Mouse (Mus musculus): ENCODE measurements around the gene Dapk2. TPM values are rescaled to one million over a fixed set of nuclear protein-coding genes. Genes with fewer than 3 reads are reported as not detected.

Dapk2 gene
- polyA plus RNA-seq, 1 experiment from 2014 or later = 12.3 TPM

DNA sequence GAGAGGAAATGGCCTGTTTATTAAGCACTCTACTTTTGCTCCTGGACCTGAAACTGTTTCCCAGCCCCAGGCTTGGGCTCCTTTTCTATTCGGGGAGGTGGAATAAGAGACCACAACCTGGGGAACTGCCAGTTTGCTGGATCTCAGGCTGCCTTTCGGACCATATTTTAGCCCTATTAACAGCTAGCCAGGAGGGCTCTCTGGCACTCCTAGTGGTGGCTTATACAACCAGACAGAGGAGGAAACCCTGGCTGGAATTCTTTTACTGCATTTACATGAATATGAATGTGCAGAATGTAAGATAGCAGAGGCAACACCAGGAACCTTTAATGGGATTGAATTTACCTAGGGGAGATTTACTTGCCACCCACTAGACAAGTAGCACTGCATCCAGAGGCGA, 83.0 kb downstream of the Dapk2 start:
- H3K27ac ChIP-seq = no peak overlapping the region
- no peak overlapping the region for H3K4me2 ChIP-seq
- 46% methylated on average over 3 of the region's 3 CpGs for WGBS (ENCODE audit: insufficient replicate concordance)
- H3K9ac ChIP-seq = no peak overlapping the region
- no peaks in the 10 kb centered on the region for H3K36me3 ChIP-seq
- no peak for ATAC-seq
- H3K4me3 ChIP-seq = no peak overlapping the region
- H3K27me3 ChIP-seq (replicated peaks) = no peaks in the 10 kb centered on the region
- peaks cover 29% of the 10 kb centered on the region for H3K4me1 ChIP-seq
- no peaks in the 10 kb centered on the region for H3K9me3 ChIP-seq (replicated peaks)

DNA sequence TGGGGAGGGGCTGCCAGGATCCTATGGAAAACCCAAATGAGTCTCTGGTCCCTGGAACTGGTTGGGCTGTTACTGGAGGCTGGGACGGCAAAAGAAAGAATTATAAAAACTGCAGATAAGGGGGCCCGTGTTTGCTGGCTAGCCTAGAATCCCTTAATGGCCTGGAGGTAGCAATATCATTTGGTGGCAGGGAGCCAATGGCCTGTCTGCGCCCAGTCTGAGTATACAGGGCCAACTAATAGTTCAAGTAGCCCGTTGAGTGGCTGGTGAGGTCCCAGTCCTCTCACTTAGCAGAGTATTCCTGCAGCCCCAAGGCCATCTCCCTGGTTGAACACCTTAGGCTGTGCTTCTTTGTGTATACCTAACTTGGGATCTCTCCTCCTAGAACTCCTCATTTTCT, 83.7 kb downstream of the Dapk2 start:
- H3K9ac ChIP-seq = no peak overlapping the region
- no peak overlapping the region for H3K27ac ChIP-seq
- peaks cover 29% of the 10 kb centered on the region for H3K4me1 ChIP-seq
- no peaks in the 10 kb centered on the region for H3K9me3 ChIP-seq (replicated peaks)
- H3K36me3 ChIP-seq = no peaks in the 10 kb centered on the region
- WGBS (ENCODE audit: insufficient replicate concordance) = 67% methylated on average over 4 of the region's 4 CpGs
- no peaks in the 10 kb centered on the region for H3K27me3 ChIP-seq (replicated peaks)
- no peak overlapping the region for H3K4me2 ChIP-seq
- H3K4me3 ChIP-seq = no peak overlapping the region
- ATAC-seq = no peak

DNA sequence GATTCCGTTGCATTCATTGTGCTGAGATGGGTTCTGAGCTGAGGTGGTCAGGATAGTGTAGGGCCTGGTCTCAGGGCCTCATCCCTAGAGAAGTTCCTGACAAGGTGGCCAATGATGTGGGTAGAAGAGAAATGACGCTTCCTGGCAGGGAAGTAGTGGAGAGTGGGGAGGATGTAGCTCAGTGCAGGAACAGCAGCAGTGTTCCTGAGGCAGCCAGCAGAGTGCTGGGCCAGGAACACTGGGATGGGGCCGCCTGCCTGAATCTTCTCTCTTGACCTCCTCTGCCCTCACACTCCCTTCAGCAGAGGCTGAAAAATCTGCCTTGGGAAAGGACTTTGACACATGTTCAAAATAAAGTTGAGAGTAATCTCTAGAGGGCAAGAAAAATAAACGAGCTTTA, 85.2 kb downstream of the Dapk2 start:
- H3K9me3 ChIP-seq (replicated peaks) = no peaks in the 10 kb centered on the region
- no peaks in the 10 kb centered on the region for H3K27me3 ChIP-seq (replicated peaks)
- no peak overlapping the region for H3K27ac ChIP-seq
- H3K4me3 ChIP-seq = no peak overlapping the region
- no peak overlapping the region for H3K9ac ChIP-seq
- 65% methylated on average over 4 of the region's 4 CpGs for WGBS (ENCODE audit: insufficient replicate concordance)
- H3K4me1 ChIP-seq = peaks cover 29% of the 10 kb centered on the region
- no peaks in the 10 kb centered on the region for H3K36me3 ChIP-seq
- no peak overlapping the region for H3K4me2 ChIP-seq
- ATAC-seq = no peak

DNA sequence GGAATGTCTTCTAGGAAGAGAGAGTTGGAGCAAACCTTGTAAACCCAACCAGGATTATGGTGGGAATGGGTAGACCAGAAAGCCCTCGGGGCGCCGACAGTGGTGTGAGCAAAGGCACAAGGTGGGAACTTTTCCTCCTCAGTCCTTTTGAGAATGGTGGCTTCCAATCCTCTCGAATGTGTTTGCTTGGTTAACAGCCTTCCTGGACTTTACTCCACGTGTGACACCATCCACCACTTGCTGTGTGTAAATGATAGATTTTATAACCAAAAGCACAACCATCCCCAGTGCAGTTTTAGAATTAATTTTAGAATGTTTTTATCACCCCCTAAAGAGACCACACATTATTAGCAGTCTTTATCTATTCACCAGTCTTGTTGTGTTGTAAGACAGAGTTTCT, 86.1 kb downstream of the Dapk2 start:
- Histone ChIP-seq H3K4me3 (no peak overlapping the region), H3K36me3 (no peaks in the 10 kb centered on the region), H3K9ac (no peak overlapping the region), H3K27me3 (replicated peaks) (no peaks in the 10 kb centered on the region), H3K9me3 (replicated peaks) (no peaks in the 10 kb centered on the region), H3K4me2 (no peak overlapping the region), H3K27ac (no peak overlapping the region), H3K4me1 (peaks cover 24% of the 10 kb centered on the region)
- ATAC-seq = no peak
- 81% methylated on average over 5 of the region's 5 CpGs for WGBS (ENCODE audit: insufficient replicate concordance)

DNA sequence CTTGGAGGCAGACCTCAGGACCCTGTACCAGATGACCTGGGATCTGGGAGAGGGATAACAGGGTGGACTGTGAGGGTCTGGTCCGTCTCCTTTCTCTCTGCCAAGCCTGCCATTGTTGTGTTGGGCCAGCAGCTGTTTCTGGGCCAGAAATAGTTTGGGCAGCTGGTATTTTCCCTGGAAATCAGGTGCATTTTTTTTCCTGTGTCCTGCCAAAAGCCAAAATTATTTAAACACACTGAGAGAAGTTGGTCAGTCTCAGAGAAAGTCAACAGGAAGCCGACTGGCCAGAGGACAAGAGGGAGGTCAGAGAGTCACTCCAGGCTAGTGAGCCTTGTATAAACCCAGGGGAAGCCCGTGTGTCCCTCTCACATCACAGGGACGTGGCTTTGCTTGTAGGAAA, 87.7 kb downstream of the Dapk2 start:
- Histone ChIP-seq H3K4me1 (peaks cover 8% of the 10 kb centered on the region), H3K36me3 (no peaks in the 10 kb centered on the region), H3K4me3 (no peak overlapping the region), H3K27me3 (replicated peaks) (no peaks in the 10 kb centered on the region), H3K9me3 (replicated peaks) (no peaks in the 10 kb centered on the region), H3K27ac (no peak overlapping the region), H3K4me2 (no peak overlapping the region), H3K9ac (no peak overlapping the region)
- no peak for ATAC-seq
- 47% methylated on average over 4 of the region's 4 CpGs for WGBS (ENCODE audit: insufficient replicate concordance)

DNA sequence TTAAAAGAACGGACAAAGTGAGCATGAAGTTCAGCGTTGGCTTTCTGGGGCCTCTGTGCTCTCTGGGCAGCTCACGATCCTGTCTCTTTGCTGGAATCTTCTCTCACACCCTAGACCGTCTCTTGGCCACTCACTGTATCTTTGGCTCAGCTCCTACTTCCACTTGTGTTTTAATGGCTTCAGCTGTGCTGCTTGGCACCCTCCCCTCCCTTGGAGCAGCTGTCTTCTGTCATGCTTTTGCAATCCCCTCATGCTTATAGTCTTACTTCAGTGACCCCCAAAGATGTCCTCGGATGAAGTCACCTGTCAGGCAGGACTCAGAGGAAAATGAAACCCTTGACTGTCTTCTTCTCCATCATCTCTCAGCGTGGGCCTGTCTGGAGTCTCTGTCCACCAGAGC, 91.3 kb downstream of the Dapk2 start:
- ATAC-seq = no peak
- Histone ChIP-seq H3K27ac (no peak overlapping the region), H3K36me3 (no peaks in the 10 kb centered on the region), H3K4me3 (no peak overlapping the region), H3K9me3 (replicated peaks) (no peaks in the 10 kb centered on the region), H3K4me2 (no peak overlapping the region), H3K27me3 (replicated peaks) (0 out of 2 replicates have a peak, but pooled peaks cover 4% of the 10 kb centered on the region), H3K4me1 (no peaks in the 10 kb centered on the region), H3K9ac (no peak overlapping the region)
- WGBS (ENCODE audit: insufficient replicate concordance) = 82% methylated on average over 6 of the region's 6 CpGs

DNA sequence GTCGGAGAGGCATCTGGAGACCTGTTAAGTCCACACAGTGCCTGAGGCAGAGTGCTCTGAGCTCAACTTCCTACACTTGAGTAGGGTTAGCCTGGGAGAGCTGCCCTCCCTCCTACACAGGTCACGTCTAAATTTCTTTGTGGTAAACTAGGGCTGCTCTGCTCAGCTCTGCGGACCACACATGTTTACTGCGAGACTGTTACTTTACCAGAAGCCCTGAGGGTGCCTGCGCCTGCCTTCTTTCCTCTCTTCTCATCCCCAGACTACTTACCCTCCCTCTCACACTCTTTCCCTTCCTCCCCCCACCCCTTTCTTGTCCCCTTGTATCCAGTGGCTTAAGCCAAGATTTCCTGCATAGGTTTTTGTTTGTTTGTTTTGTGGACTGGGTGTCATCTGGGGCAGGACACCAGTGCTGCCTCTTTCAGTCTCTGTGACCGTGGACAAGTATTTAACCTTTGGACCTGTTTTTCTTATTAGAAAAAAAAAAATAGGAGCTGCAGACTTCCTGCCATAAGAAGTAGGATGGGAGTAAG, 93.2 kb downstream of the Dapk2 start:
- Histone ChIP-seq H3K27me3 (replicated peaks) (0 out of 2 replicates have a peak, but pooled peaks cover 8% of the 10 kb centered on the region), H3K27ac (no peak overlapping the region), H3K4me1 (no peaks in the 10 kb centered on the region), H3K9me3 (replicated peaks) (no peaks in the 10 kb centered on the region), H3K4me3 (no peak overlapping the region), H3K9ac (no peak overlapping the region), H3K36me3 (no peaks in the 10 kb centered on the region), H3K4me2 (no peak overlapping the region)
- no peak for ATAC-seq
- 63% methylated on average over 6 of the region's 6 CpGs for WGBS (ENCODE audit: insufficient replicate concordance)

DNA sequence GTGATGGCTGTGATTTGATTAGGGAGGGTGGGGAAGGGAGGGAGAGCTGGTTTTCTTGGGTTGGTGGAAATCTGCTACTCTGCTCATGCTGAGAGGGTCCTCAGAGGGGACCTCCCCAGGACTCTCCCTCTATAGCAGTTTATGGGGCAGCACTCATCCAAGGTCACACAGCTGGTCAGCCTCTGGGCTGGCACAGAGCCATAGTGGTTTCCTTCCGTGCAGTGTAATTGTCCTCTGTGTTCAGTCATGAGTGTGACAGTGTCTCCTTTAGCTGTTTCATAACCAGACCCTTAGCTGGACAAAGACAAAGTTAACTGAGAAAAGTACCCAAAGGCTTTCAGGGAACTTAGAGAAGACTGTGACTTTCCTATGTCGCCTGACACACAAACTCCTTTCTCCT, 103.7 kb downstream of the Dapk2 start:
- Histone ChIP-seq H3K4me1 (no peaks in the 10 kb centered on the region), H3K4me3 (no peak overlapping the region), H3K36me3 (no peaks in the 10 kb centered on the region), H3K27me3 (replicated peaks) (peaks cover 14% of the 10 kb centered on the region; the same call in 1 of the 2 replicates), H3K27ac (no peak overlapping the region), H3K9ac (no peak overlapping the region), H3K4me2 (no peak overlapping the region), H3K9me3 (replicated peaks) (no peaks in the 10 kb centered on the region)
- ATAC-seq = no peak
- WGBS (ENCODE audit: insufficient replicate concordance) = 61% methylated on average over 2 of the region's 2 CpGs

DNA sequence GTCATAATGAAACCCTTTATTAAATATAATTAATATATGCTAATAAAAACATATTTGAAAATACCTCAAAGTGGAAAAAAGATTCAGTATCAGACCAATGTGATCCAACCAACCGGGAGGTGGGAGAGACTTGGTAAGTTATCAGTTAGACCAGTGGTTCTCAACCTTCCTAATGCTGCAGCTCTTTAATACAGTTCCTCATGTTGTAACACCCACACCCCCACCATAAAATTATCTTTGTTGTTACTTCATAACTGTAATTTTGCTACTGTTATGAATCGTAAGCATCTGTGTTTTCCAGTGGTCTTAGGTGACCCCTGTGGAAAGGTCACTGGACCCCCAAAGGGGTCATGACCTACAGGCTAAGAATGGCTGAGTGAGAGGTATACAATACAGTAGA, 105.7 kb downstream of the Dapk2 start:
- H3K4me2 ChIP-seq = no peak overlapping the region
- H3K9me3 ChIP-seq (replicated peaks) = no peaks in the 10 kb centered on the region
- 63% methylated on average over 2 of the region's 2 CpGs for WGBS (ENCODE audit: insufficient replicate concordance)
- H3K4me1 ChIP-seq = 0 out of 2 replicates have a peak, but pooled peaks cover 3% of the 10 kb centered on the region
- no peak overlapping the region for H3K9ac ChIP-seq
- ATAC-seq = no peak
- no peaks in the 10 kb centered on the region for H3K36me3 ChIP-seq
- 0 out of 2 replicates have a peak, but pooled peaks cover 2% of the 10 kb centered on the region for H3K27me3 ChIP-seq (replicated peaks)
- H3K27ac ChIP-seq = no peak overlapping the region
- no peak overlapping the region for H3K4me3 ChIP-seq

DNA sequence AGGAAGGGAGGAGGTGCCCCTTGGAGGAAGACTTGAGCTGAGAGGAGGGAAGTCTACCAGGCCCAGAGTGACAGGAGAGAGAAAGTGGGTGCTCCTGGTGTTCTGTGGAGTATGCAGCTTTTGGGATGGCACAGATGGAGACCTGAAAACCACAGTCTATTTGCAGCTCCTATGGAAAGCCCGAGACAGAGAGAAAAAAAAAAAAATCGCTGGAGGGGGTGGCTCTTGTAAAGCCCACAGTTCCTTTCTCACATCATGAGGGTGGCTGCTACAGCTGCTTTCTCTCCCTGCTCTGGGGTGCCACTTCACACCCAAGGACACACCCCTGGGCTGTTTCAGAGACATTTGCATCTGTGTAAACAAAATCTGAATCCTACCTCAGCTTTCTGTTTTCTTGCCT, 107.6 kb downstream of the Dapk2 start:
- no peak overlapping the region for H3K4me3 ChIP-seq
- ATAC-seq = no peak
- H3K27ac ChIP-seq = no peak overlapping the region; the same call in 1 of the 2 replicates
- WGBS (ENCODE audit: insufficient replicate concordance) = 29% methylated on average over 2 of the region's 2 CpGs
- no peak overlapping the region for H3K9ac ChIP-seq
- no peaks in the 10 kb centered on the region for H3K36me3 ChIP-seq
- H3K27me3 ChIP-seq (replicated peaks) = 0 out of 2 replicates have a peak, but pooled peaks cover 2% of the 10 kb centered on the region
- H3K4me2 ChIP-seq = no peak overlapping the region
- H3K4me1 ChIP-seq = 0 out of 2 replicates have a peak, but pooled peaks cover 3% of the 10 kb centered on the region
- no peaks in the 10 kb centered on the region for H3K9me3 ChIP-seq (replicated peaks)

DNA sequence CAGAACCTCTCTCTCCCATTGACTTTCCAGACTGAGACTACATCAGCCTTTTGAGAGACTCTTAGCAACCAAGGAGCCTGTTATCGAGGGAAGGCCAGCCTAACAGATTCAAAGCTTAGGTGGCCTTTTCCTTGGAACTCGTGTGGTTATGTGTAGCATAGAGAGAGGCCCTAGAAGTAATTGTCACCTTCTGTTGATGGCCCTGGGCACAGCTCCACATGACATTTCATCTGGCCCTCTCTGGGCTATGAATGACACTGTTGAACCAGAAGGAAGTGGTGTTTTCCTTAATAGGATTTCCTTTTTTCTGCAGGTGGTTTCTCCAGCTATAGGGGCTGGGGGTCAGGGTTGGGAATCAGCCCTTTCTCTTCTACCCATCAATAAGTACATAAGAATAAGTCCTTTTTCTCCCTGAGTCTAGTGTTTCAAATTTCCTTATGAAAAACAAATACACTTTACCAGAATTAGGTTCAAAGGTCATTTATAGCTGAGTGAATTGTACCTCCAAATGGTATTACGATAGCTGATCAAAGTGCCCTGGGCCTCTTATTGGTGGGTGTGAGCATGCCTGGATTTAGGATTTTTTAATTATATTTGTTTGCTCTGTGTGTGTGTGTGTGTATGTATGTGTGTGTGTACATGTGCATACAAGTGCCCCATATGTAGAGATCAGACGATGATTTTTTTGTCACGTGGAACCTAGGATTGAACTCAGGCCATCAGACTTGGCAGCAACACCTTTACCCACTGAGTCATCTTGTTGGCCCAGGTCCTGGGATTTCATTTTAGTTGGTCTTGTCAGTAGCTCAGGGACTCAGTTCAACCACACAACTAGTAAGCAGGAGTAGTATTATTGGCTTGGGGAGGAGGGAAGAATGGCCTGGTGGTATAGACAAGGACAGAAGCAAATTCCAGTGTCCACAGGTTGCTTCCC, 108.5 kb downstream of the Dapk2 start:
- no peak for ATAC-seq
- 66% methylated on average over 5 of the region's 5 CpGs for WGBS (ENCODE audit: insufficient replicate concordance)

DNA sequence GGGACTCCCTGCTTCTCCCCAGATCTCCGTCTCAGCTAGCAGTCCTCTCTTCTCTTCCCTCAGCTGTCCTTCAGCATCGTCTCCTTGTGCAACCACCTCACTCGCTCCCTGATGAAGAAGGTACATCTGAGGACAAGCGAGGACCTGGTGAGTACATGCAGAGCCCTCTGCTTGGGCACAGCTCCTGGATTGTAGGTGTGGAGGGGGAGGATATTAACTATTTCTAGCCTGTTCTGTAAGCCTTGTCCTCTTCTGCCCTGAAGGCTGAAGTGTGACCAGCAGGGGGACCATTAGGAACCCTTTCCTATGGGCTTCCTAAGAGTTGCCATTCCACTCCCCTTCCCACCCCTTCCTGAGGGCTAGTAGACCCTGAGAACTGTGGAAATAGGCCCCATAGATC, 110.8 kb downstream of the Dapk2 start:
- H3K4me3 ChIP-seq = no peak overlapping the region
- no peaks in the 10 kb centered on the region for H3K9me3 ChIP-seq (replicated peaks)
- peaks cover 7% of the 10 kb centered on the region; the same call in 1 of the 2 replicates for H3K27me3 ChIP-seq (replicated peaks)
- H3K27ac ChIP-seq = no peak overlapping the region
- 76% methylated on average over 4 of the region's 4 CpGs for WGBS (ENCODE audit: insufficient replicate concordance)
- 0 out of 2 replicates have a peak, but pooled peaks cover 3% of the 10 kb centered on the region for H3K4me1 ChIP-seq
- no peak for ATAC-seq
- no peaks in the 10 kb centered on the region for H3K36me3 ChIP-seq
- H3K9ac ChIP-seq = no peak overlapping the region
- H3K4me2 ChIP-seq = no peak overlapping the region

More for the DNA sequence above, 108.5 kb downstream of the Dapk2 start:
- H3K9ac ChIP-seq = no peak overlapping the region
- H3K27me3 ChIP-seq (replicated peaks) = peaks cover 8% of the 10 kb centered on the region; the same call in 1 of the 2 replicates
- no peak overlapping the region for H3K4me3 ChIP-seq
- H3K9me3 ChIP-seq (replicated peaks) = no peaks in the 10 kb centered on the region
- 0 out of 2 replicates have a peak, but pooled peaks cover 3% of the 10 kb centered on the region for H3K4me1 ChIP-seq
- H3K4me2 ChIP-seq = no peak overlapping the region
- no peak overlapping the region; the same call in 1 of the 2 replicates for H3K27ac ChIP-seq
- H3K36me3 ChIP-seq = no peaks in the 10 kb centered on the region
